Mouse (Mus musculus): ENCODE results near the gene Togaram1.

Gene Togaram1

DNA sequence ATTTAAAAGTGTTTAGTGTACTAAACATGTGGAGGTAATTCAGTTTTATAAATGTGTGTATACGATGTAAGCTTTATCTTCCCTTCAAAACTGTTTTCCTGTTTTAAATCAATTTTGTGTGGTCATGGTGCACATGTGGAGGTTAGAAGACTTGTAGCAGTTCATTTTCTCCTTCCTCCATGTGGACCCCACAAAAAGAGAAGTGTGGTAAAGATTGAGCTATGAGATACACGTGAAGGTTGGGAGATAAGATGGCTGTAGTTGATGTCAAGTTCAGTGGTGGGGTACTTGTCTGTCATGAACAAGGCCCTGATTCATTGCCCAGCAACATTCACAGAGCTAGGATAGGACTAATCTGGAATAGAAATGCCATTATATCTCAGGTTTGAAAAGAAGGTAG is 92.6 kb downstream of the Togaram1 start:
- DNase-seq (ENCODE audit: low read depth): no peak

DNA sequence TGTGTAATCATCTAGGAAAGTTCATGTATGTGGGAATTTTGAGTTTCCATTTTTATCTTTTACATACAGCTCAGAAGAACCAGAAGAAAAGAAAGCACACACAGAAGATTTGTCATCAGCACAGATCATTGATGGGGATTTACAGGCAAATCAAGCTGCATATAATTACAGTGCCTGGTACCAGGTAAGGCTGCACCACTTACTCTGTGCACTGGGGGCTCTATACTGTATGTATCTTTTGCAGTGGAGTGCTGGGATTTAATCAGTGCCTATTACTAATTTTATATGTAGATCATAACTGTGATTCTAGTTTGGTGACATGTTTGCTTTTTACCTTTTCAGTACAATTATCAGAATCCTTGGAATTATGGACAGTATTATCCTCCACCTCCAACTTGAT is 95.5 kb downstream of the Togaram1 start:
- no peak for DNase-seq (ENCODE audit: low read depth)

DNA sequence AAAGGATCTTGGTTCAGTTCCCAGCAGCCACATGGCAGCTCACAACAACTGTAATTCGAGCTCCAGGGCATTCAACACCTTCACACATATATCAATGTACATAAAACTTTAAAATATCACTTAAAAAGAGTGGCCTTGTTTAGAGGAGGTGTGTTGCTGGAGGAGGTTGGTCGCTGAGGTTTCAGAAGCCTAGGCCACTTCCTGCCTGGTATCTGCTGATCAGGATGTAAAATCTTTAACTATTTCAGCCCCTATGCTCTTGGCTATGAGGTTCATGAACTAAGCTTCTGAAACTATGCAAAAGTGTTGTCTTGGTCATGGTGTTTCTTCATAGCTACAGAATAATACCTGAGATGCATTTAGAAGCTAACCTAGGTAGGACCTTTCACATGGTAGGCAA is 99.6 kb downstream of the Togaram1 start:
- no peak for DNase-seq (ENCODE audit: low read depth)

DNA sequence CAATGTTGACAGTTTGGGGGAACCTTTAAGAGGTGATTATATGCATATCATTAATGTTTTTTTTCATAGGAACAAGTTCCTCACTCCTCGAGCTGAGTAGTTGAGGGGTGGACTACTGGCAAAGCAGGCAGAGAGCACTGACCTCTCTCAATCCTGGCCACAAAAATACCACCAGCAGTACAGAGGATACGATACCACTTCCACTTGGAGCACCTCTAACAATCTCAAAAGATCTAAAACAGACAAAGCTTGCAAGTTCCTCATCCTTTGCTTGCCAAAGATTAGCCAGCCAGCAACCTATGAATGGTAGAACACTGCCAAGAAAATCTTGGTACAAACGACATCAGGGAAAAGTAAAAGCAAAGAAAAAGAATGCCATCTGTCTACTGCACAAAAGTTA is 100.6 kb downstream of the Togaram1 start:
- no peak for DNase-seq (ENCODE audit: low read depth)

DNA sequence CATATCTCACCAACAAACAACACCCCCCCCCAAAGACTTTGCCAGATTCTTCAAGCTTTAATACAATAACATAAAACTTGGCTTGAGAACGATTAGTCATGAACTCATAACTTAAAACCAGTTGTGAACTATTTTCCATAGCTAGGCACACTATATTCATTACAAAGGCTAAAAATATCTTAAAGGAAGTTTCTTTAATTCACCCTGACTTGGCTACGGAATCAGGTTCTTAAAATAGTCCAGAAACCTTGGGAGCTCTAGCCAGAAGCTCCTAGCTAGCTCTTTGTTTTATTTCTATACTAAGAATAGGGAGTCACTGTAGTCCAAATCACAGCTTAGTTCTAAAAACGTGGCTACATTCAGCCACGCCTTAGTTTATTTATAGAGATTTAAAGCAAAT is 102.8 kb downstream of the Togaram1 start:
- no peak for DNase-seq (ENCODE audit: low read depth)

All from c-Kit-positive CD71-positive TER-119-negative erythroid progenitor cells, embryonic 14.5 days (primary cell).